In genomic region chr4:100355566-100355965, GRCm38 (mm10) we compare ENCODE assay signal across 12 mouse cellular contexts.
DNase-seq lines count a peak whose midpoint lies in the region; ATAC-seq and TF ChIP-seq lines count a peak whose summit lies in the region.
"Had no signal": no experiment of that assay in that cellular context is flagged by ENCODE, and none has a peak within 500 bp of the region (broad histone marks: within the 10 kb centered on the region; RNA-seq: fewer than 3 reads in every experiment).

No protein-coding gene starts in this region.

- WGBS in liver, embryonic 11.5 days = 73% methylated on average over 5 of the region's 5 CpGs

- no peaks in the 10 kb centered on the region for H3K36me3 ChIP-seq in liver, embryonic 11.5 days (ENCODE audit: control insufficient read depth, insufficient read depth, low read length)
- H3K36me3 ChIP-seq: neural tube, embryonic 12.5 days had no signal

- DNase-seq in adrenal gland, postnatal 14 days = peak; percentile 56
- no peak for DNase-seq in adrenal gland, postnatal 4 days (ENCODE audit: low spot score in 2 of 2)
- DNase-seq in layer of hippocampus, adult 11-12 months (ENCODE audit: low spot score) = peak; percentile 12
- no peak for DNase-seq in layer of hippocampus, adult 2 months (ENCODE audit: low spot score in 2 of 2)
- peak; percentile 1 for DNase-seq in thymus, postnatal 25 days
- DNase-seq in thymus, postnatal 36 days = no peak
- no peak for DNase-seq in liver
- DNase-seq in liver, embryonic 11.5 days (ENCODE audit: low spot score) = no peak
- DNase-seq: heart, adult 2 months had no signal

- no peaks in the 10 kb centered on the region for H3K27me3 ChIP-seq in liver, embryonic 11.5 days (replicated peaks; ENCODE audit: control insufficient read depth, insufficient read depth, low read length)
- H3K27me3 ChIP-seq: neural tube, embryonic 12.5 days had no signal

- H3K4me1 ChIP-seq in liver, embryonic 11.5 days (replicated peaks; ENCODE audit: control insufficient read depth, insufficient read depth, low read length) = no peaks in the 10 kb centered on the region

- no peak overlapping the region for H3K9ac ChIP-seq in liver, embryonic 11.5 days (ENCODE audit: low read depth, low read length)
- H3K9ac ChIP-seq: neural tube, embryonic 12.5 days had no signal

- H3K4me3 ChIP-seq in layer of hippocampus, adult 2 months = no peak overlapping the region
- H3K4me3 ChIP-seq in liver, embryonic 11.5 days (ENCODE audit: low read depth, low read length) = no peak overlapping the region
- H3K4me3 ChIP-seq: heart, adult 2 months; neural tube, embryonic 12.5 days had no signal

- no peak overlapping the region for H3K4me2 ChIP-seq in liver, embryonic 11.5 days
- H3K4me2 ChIP-seq: neural tube, embryonic 12.5 days had no signal

- no peak for TF ChIP-seq CTCF in layer of hippocampus, adult 2 months (conservative IDR thresholded peaks at IDR 0.05)

- no peak overlapping the region for H3K27ac ChIP-seq in layer of hippocampus, adult 2 months
- H3K27ac ChIP-seq in liver, embryonic 11.5 days (ENCODE audit: low read depth, low read length) = no peak overlapping the region
- H3K27ac ChIP-seq: heart, adult 2 months; macrophage; neural tube, embryonic 12.5 days had no signal

- no peaks in the 10 kb centered on the region for H3K9me3 ChIP-seq in liver, embryonic 11.5 days (ENCODE audit: control insufficient read depth, low read length)
- H3K9me3 ChIP-seq: neural tube, embryonic 12.5 days had no signal

- no peak for ATAC-seq in liver, embryonic 11.5 days (replicated peaks; ENCODE audit: low FRiP score)
- ATAC-seq: intestine, embryonic 16.5 days had no signal

Comparison
In these comparisons a context has a peak if more than half of its experiments do, and no peak if none do; other contexts are left out.
1. DNase-seq: peak in adrenal gland, postnatal 14 days (single experiment), layer of hippocampus, adult 11-12 months (single experiment) and thymus, postnatal 25 days (single experiment); none in adrenal gland, postnatal 4 days (0 of 2), layer of hippocampus, adult 2 months (0 of 2), thymus, postnatal 36 days (0 of 2), liver (single experiment) and liver, embryonic 11.5 days (single experiment).